Mouse (Mus musculus) embryonic facial prominence, embryonic 14.5 days (tissue): Measurements from ENCODE around the gene Spsb4. TPM values are rescaled to one million over a fixed set of nuclear protein-coding genes. Genes with fewer than 3 reads are reported as not detected.

Source experiments
- ATAC-seq: fragments of 200-750 bp; cut with Nextera tagmentation; 2 replicates; pipeline ENCODE4 v1.8.0; 2017; ENCODE audit warnings: low read depth, moderate number of reproducible peaks, moderate TSS enrichment
- DNase-seq: peaks from one replicate; pipeline ENCODE4 v3.0.0-alpha.2; 2015; ENCODE audit warnings: low spot score
- H3K27ac ChIP-seq: fragments of 300-500 bp; sonication (generic); replicated peaks from 2 replicates; pipeline ENCODE4 v1.5.1; 2014; ENCODE audit warnings: low read depth, mild to moderate bottlenecking, low read length, moderate library complexity
- H3K27me3 ChIP-seq: fragments of 300-500 bp; sonication (generic); replicated peaks from 2 replicates; pipeline ENCODE4 v1.6.1; 2014; ENCODE audit warnings: low read length; ENCODE audit not compliant: control insufficient read depth, insufficient read depth
- H3K36me3 ChIP-seq: fragments of 300-500 bp; sonication (generic); 2 replicates; pipeline ENCODE4 v1.6.1; 2014; ENCODE audit warnings: low read length, mixed read lengths; ENCODE audit not compliant: control insufficient read depth, insufficient read depth
- H3K4me1 ChIP-seq: fragments of 300-500 bp; sonication (generic); 2 replicates; pipeline ENCODE4 v1.6.1; 2014; ENCODE audit warnings: antibody characterized with exemption, low read length; ENCODE audit not compliant: control insufficient read depth, insufficient read depth
- H3K4me2 ChIP-seq: fragments of 300-500 bp; sonication (generic); 2 replicates; pipeline ENCODE4 v1.6.1; 2014; ENCODE audit warnings: low read depth, mild to moderate bottlenecking, low read length, moderate library complexity, mixed read lengths
- H3K4me3 ChIP-seq: fragments of 300-500 bp; sonication (generic); 2 replicates; pipeline ENCODE4 v1.5.1; 2014; ENCODE audit warnings: low read depth, mild to moderate bottlenecking, low read length
- H3K9ac ChIP-seq: fragments of 300-500 bp; sonication (generic); 2 replicates; pipeline ENCODE4 v1.6.1; 2014; ENCODE audit warnings: low read depth, mild to moderate bottlenecking, low read length, moderate library complexity, mixed read lengths
- H3K9me3 ChIP-seq: fragments of 300-500 bp; sonication (generic); 2 replicates; pipeline ENCODE4 v1.6.1; 2016; ENCODE audit warnings: low read length; ENCODE audit not compliant: control insufficient read depth
- WGBS: fragments of 180-500 bp; shearing (Covaris S2); extraction: QIAGEN DNeasy Blood & Tissue Kit; methylation state at CpG from one replicate; pipeline ENCODE4 v1.1.7; 2014; 5-methylcytosine and 5-hydroxymethylcytosine counted together
- polyA plus RNA-seq: library from polyadenylated mRNA; unstranded; fragments of >200 nt; fragmentation: Nextera tagmentation; extraction: Ambion mirVana; gene quantifications from 2 replicates; pipeline ENCODE4 v1.2.1, GENCODE M21; 2014

Gene Spsb4
- polyA plus RNA-seq, 1 experiment from 2014 or later, result 12.6 TPM

DNA sequence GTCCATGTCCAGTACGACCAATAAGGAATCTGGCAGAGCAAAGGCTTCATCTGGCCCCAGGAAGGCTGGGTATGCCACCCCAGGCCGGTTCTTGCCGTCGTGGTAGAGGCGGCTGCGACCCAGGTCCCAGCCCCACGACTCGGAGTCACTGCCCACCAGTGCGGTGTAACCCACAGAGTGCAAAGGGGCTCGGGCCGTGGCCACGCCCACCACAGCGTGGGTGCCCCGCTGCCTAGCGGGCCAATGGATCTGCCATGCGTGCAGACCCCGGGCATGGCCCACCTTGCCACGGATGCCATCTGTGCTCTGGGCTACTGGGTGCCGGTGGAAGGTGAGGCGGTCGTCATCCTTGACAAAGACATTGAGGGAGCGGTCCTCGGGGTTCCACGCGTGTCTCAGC is 22.9 kb downstream of the Spsb4 start:
- Histone ChIP-seq H3K4me1 (peaks cover 2% of the 10 kb centered on the region; the same call in 1 of the 2 replicates), H3K9me3 (no peaks in the 10 kb centered on the region), H3K4me2 (no peak overlapping the region), H3K36me3 (peaks cover 8% of the 10 kb centered on the region; the same call in 1 of the 2 replicates), H3K9ac (no peak overlapping the region), H3K27me3 (no peaks in the 10 kb centered on the region), H3K4me3 (no peak overlapping the region), H3K27ac (no peak overlapping the region)
- no peak for DNase-seq
- 94% methylated on average over 23 of the region's 25 CpGs for WGBS
- ATAC-seq, result no peak

DNA sequence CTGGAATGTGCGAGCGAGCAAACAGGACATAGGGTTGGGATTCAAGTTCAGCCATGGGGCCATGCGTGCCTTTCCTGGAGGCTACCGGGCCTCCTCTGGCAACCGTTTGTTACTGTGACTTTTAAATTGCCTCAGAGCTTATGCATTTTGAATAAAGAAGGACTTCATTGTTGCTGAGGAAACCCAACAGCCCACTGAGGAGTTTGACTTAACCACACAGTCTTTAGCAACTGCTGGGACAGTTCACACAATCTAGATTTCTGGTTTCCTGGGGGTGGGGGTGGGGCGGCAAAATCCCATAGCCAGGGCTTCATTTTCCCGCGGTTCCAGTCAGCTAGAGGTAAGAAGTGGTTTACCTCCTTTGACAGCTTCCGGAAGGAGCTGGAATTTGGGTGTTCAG is 23.9 kb downstream of the Spsb4 start:
- Histone ChIP-seq H3K4me2 (no peak overlapping the region), H3K27ac (no peak overlapping the region), H3K36me3 (peaks cover 8% of the 10 kb centered on the region; the same call in 1 of the 2 replicates), H3K27me3 (no peaks in the 10 kb centered on the region), H3K4me1 (peaks cover 12% of the 10 kb centered on the region; the same call in 1 of the 2 replicates), H3K9ac (no peak overlapping the region), H3K4me3 (no peak overlapping the region), H3K9me3 (no peaks in the 10 kb centered on the region)
- DNase-seq (no peak), ATAC-seq (no peak)
- 82% methylated on average over 9 of the region's 9 CpGs for WGBS

DNA sequence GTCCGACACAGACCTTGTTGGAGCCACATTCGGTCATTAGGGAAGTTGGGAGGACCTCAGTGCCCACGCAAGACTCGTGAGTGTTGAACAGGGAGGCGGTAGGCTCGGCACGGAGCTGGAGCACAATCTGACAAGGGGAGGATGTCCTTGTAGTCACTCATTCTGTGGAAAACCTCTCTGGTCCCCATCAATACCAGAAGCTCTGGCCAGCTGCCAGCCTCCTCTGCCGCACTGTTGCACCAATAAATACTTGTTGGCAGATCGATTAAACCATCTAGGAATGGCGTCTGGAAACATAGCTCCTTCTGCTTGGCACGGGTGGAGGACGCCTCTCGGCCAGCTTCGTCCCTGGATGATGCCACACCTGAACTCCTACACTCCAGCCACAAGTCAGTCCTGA is 27.5 kb downstream of the Spsb4 start:
- Histone ChIP-seq H3K4me2 (no peak overlapping the region), H3K9ac (no peak overlapping the region), H3K4me3 (no peak overlapping the region), H3K27ac (no peak overlapping the region), H3K27me3 (no peaks in the 10 kb centered on the region), H3K4me1 (peaks cover 20% of the 10 kb centered on the region; the same call in 1 of the 2 replicates), H3K9me3 (no peaks in the 10 kb centered on the region), H3K36me3 (peaks cover 8% of the 10 kb centered on the region; the same call in 1 of the 2 replicates)
- 73% methylated on average over 14 of the region's 14 CpGs for WGBS
- no peak for DNase-seq
- ATAC-seq, result no peak

DNA sequence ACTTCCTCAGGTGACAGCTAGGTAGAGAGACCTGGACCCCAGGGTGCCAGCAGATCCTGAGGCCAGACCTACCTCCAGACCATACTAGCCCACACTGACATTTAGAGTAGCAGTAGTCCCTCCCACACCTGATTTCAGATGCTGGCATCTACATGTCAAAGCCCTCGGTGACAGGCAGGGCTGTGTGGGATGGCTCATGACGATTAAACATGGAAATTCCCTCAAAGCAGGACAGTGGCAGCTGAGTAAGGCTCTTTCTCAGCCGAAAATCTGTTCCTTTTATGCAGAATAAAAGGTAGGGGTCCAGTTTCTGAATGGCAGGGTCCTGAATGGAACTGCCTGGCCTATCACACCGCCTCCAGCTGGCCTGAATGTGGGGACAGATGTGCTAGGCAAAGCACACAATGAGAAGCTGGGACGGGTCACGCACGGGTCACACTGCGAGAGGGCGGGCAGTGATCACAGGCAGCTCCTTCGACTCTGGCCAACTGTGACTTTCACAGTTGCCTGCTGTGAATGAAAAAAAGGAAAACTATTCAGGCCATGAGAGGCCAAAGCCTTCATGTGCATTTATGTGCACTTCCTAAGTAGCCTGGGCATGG is 29.2 kb downstream of the Spsb4 start:
- Histone ChIP-seq H3K27me3 (no peaks in the 10 kb centered on the region), H3K9ac (no peak overlapping the region), H3K9me3 (no peaks in the 10 kb centered on the region), H3K4me2 (no peak overlapping the region), H3K4me3 (no peak overlapping the region), H3K4me1 (peaks cover 20% of the 10 kb centered on the region; the same call in 1 of the 2 replicates), H3K27ac (no peak overlapping the region), H3K36me3 (no peaks in the 10 kb centered on the region)
- 27% methylated on average over 10 of the region's 10 CpGs for WGBS
- DNase-seq, result peak; percentile 65
- ATAC-seq, result peak; percentile 58; the same call in 1 of the 2 replicates

GRCm38 (mm10) chr9:96986797-96987473 is 31.7 kb downstream of the Spsb4 start:
- Histone ChIP-seq H3K27ac (no peak overlapping the region), H3K9me3 (no peaks in the 10 kb centered on the region), H3K4me1 (peaks cover 33% of the 10 kb centered on the region; the same call in 1 of the 2 replicates), H3K9ac (no peak overlapping the region), H3K36me3 (no peaks in the 10 kb centered on the region), H3K27me3 (no peaks in the 10 kb centered on the region), H3K4me2 (no peak overlapping the region), H3K4me3 (no peak overlapping the region)
- DNase-seq (no peak), ATAC-seq (no peak)
- 42% methylated on average over 11 of the region's 11 CpGs for WGBS

GRCm38 (mm10) chr9:96984034-96984433 is 34.6 kb downstream of the Spsb4 start:
- 96% methylated on average over 8 of the region's 8 CpGs for WGBS
- DNase-seq (no peak), ATAC-seq (no peak)
- no peak overlapping the region for H3K4me2 ChIP-seq
- no peaks in the 10 kb centered on the region for H3K9me3 ChIP-seq
- no peak overlapping the region for H3K9ac ChIP-seq
- H3K4me1 ChIP-seq, result peaks cover 38% of the 10 kb centered on the region
- H3K27ac ChIP-seq, result no peak overlapping the region
- no peak overlapping the region for H3K4me3 ChIP-seq
- H3K27me3 ChIP-seq, result no peaks in the 10 kb centered on the region
- no peaks in the 10 kb centered on the region for H3K36me3 ChIP-seq

- H3K4me1 ChIP-seq, result peaks cover 38% of the 10 kb centered on the region
- no peak overlapping the region for H3K9ac ChIP-seq
- DNase-seq (no peak), ATAC-seq (no peak; the same call in 1 of the 2 replicates)
- H3K27me3 ChIP-seq, result no peaks in the 10 kb centered on the region
- no peak overlapping the region for H3K4me2 ChIP-seq
- H3K9me3 ChIP-seq, result no peaks in the 10 kb centered on the region
- H3K36me3 ChIP-seq, result no peaks in the 10 kb centered on the region
- 29% methylated on average over 3 of the region's 3 CpGs for WGBS
- H3K27ac ChIP-seq, result no peak overlapping the region
- no peak overlapping the region for H3K4me3 ChIP-seq
Measured at GRCm38 (mm10) chr9:96982940-96983339, 35.7 kb downstream of the Spsb4 start.

GRCm38 (mm10) chr9:96982351-96982750 is 36.3 kb downstream of the Spsb4 start:
- no peaks in the 10 kb centered on the region for H3K27me3 ChIP-seq
- H3K9ac ChIP-seq, result no peak overlapping the region
- H3K4me2 ChIP-seq, result no peak overlapping the region
- no peak for ATAC-seq
- H3K4me3 ChIP-seq, result no peak overlapping the region
- H3K27ac ChIP-seq, result no peak overlapping the region
- no peaks in the 10 kb centered on the region for H3K9me3 ChIP-seq
- 16% methylated on average over 3 of the region's 3 CpGs for WGBS
- peaks cover 38% of the 10 kb centered on the region for H3K4me1 ChIP-seq
- H3K36me3 ChIP-seq, result no peaks in the 10 kb centered on the region
- DNase-seq, result no peak

DNA sequence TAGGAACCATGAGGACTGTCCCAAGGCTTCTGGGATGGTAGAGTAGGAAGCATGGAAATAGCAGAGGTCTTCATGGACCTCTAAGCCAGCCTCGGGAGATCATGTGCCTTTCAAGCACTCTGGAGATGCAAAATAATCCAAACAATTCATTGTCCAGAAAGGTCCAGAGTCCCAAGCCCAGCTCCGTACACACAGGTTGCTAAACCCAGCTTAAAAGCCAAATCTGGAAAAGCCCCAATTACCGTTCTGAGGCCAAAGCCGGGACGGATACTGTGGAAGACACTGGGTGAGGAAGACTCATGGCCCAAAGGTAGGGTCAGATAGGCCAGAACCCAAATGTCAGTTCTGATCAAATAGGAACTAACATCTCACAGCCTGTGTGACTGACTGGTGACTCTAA is 36.8 kb downstream of the Spsb4 start:
- Histone ChIP-seq H3K4me2 (no peak overlapping the region), H3K4me3 (no peak overlapping the region), H3K9ac (no peak overlapping the region), H3K27ac (no peak overlapping the region), H3K27me3 (no peaks in the 10 kb centered on the region), H3K4me1 (peaks cover 33% of the 10 kb centered on the region), H3K36me3 (no peaks in the 10 kb centered on the region), H3K9me3 (no peaks in the 10 kb centered on the region)
- no peak for DNase-seq
- no peak for ATAC-seq
- WGBS, result 61% methylated on average over 5 of the region's 5 CpGs
